Mouse (Mus musculus): ENCODE measurements around the gene Lrrn4cl. TPM values are rescaled to one million over a fixed set of nuclear protein-coding genes. Genes with fewer than 3 reads are reported as not detected.
"Not testable (repeated sequence)": the region's sequence is repeated elsewhere in the genome, so short reads cannot be mapped to it uniquely, and the experiment has no call there.

Lrrn4cl gene
- total and polyA plus RNA-seq, 2 experiments from 2014 or later, result 1.5 to 8.4 TPM

GRCm38 (mm10) chr19:8851639-8852038, 1.1 kb downstream of the Lrrn4cl start:
- H3K4me3 ChIP-seq (ENCODE audit: low read depth, low read length), result no peak overlapping the region
- H3K4me1 ChIP-seq (ENCODE audit: control insufficient read depth, insufficient read depth), result no peaks in the 10 kb centered on the region
- no peaks in the 10 kb centered on the region for H3K27me3 ChIP-seq (ENCODE audit: control insufficient read depth, insufficient read depth, low read length)
- H3K9ac ChIP-seq (replicated peaks; ENCODE audit: low read depth, low read length), result no peak overlapping the region
- TF ChIP-seq CTCF (IDR thresholded peaks at IDR 0.05; ENCODE audit: low read depth) (no peak), EP300 (IDR thresholded peaks at IDR 0.05; ENCODE audit: low read depth) (no peak)
- H3K4me2 ChIP-seq (ENCODE audit: low read depth, low read length), result no peak overlapping the region
- 60% methylated on average over 7 of the region's 7 CpGs for WGBS
- peaks cover 21% of the 10 kb centered on the region for H3K36me3 ChIP-seq (replicated peaks; ENCODE audit: control insufficient read depth, insufficient read depth, low read length)
- no peaks in the 10 kb centered on the region for H3K9me3 ChIP-seq (replicated peaks; ENCODE audit: control insufficient read depth, low read length)
- no peak for DNase-seq (ENCODE audit: low spot score)
- H3K27ac ChIP-seq (ENCODE audit: low read depth), result no peak overlapping the region
- no peak for ATAC-seq (ENCODE audit: insufficient read depth, low read depth)

GRCm38 (mm10) chr19:8852236-8852928, 1.8 kb downstream of the Lrrn4cl start:
- ATAC-seq (ENCODE audit: insufficient read depth, low read depth) (no peak), DNase-seq (ENCODE audit: low spot score) (no peak)
- 54% methylated on average over 10 of the region's 10 CpGs for WGBS
- H3K4me3 ChIP-seq (ENCODE audit: low read depth, low read length), result no peak overlapping the region
- H3K9me3 ChIP-seq (replicated peaks; ENCODE audit: control insufficient read depth, low read length), result no peaks in the 10 kb centered on the region
- peaks cover 13% of the 10 kb centered on the region for H3K36me3 ChIP-seq (replicated peaks; ENCODE audit: control insufficient read depth, insufficient read depth, low read length)
- H3K4me1 ChIP-seq (ENCODE audit: control insufficient read depth, insufficient read depth), result no peaks in the 10 kb centered on the region
- H3K9ac ChIP-seq (replicated peaks; ENCODE audit: low read depth, low read length), result no peak overlapping the region
- TF ChIP-seq CTCF (IDR thresholded peaks at IDR 0.05; ENCODE audit: low read depth), result no peak
- no peak for TF ChIP-seq EP300 (IDR thresholded peaks at IDR 0.05; ENCODE audit: low read depth)
- H3K4me2 ChIP-seq (ENCODE audit: low read depth, low read length), result no peak overlapping the region
- H3K27ac ChIP-seq (ENCODE audit: low read depth), result no peak overlapping the region
- no peaks in the 10 kb centered on the region for H3K27me3 ChIP-seq (ENCODE audit: control insufficient read depth, insufficient read depth, low read length)

- ATAC-seq (ENCODE audit: insufficient read depth, low read depth) (no peak), DNase-seq (ENCODE audit: low spot score) (no peak)
- H3K4me1 ChIP-seq (ENCODE audit: control insufficient read depth, insufficient read depth), result no peaks in the 10 kb centered on the region
- H3K4me3 ChIP-seq (ENCODE audit: low read depth, low read length), result no peak overlapping the region
- H3K9me3 ChIP-seq (replicated peaks; ENCODE audit: control insufficient read depth, low read length), result no peaks in the 10 kb centered on the region
- no peaks in the 10 kb centered on the region for H3K27me3 ChIP-seq (ENCODE audit: control insufficient read depth, insufficient read depth, low read length)
- WGBS, result 76% methylated on average over 3 of the region's 3 CpGs
- peaks cover 6% of the 10 kb centered on the region; the same call in 1 of the 2 replicates for H3K36me3 ChIP-seq (replicated peaks; ENCODE audit: control insufficient read depth, insufficient read depth, low read length)
- no peak overlapping the region for H3K4me2 ChIP-seq (ENCODE audit: low read depth, low read length)
- no peak overlapping the region for H3K9ac ChIP-seq (replicated peaks; ENCODE audit: low read depth, low read length)
- H3K27ac ChIP-seq (ENCODE audit: low read depth), result no peak overlapping the region
- TF ChIP-seq CTCF (IDR thresholded peaks at IDR 0.05; ENCODE audit: low read depth), result no peak
- TF ChIP-seq EP300 (IDR thresholded peaks at IDR 0.05; ENCODE audit: low read depth), result no peak
Observed at GRCm38 (mm10) chr19:8853117-8853516, 2.5 kb downstream of the Lrrn4cl start.

GRCm38 (mm10) chr19:8857689-8858088, 7.1 kb downstream of the Lrrn4cl start:
- DNase-seq (ENCODE audit: low spot score) (no peak), ATAC-seq (ENCODE audit: insufficient read depth, low read depth) (no peak)
- no peak overlapping the region for H3K4me3 ChIP-seq (ENCODE audit: low read depth, low read length)
- H3K9me3 ChIP-seq (replicated peaks; ENCODE audit: control insufficient read depth, low read length), result no peaks in the 10 kb centered on the region
- no peak overlapping the region for H3K9ac ChIP-seq (replicated peaks; ENCODE audit: low read depth, low read length)
- no peak overlapping the region for H3K27ac ChIP-seq (ENCODE audit: low read depth)
- WGBS, result 42% methylated on average over 4 of the region's 4 CpGs
- H3K4me1 ChIP-seq (ENCODE audit: control insufficient read depth, insufficient read depth), result no peaks in the 10 kb centered on the region
- H3K4me2 ChIP-seq (ENCODE audit: low read depth, low read length), result no peak overlapping the region
- no peaks in the 10 kb centered on the region for H3K36me3 ChIP-seq (replicated peaks; ENCODE audit: control insufficient read depth, insufficient read depth, low read length)
- TF ChIP-seq CTCF (IDR thresholded peaks at IDR 0.05; ENCODE audit: low read depth) (peak; percentile 61), EP300 (IDR thresholded peaks at IDR 0.05; ENCODE audit: low read depth) (no peak)
- no peaks in the 10 kb centered on the region for H3K27me3 ChIP-seq (ENCODE audit: control insufficient read depth, insufficient read depth, low read length)

- Histone ChIP-seq H3K9ac (replicated peaks; ENCODE audit: low read depth, low read length) (no peak overlapping the region), H3K4me2 (ENCODE audit: low read depth, low read length) (no peak overlapping the region), H3K27ac (ENCODE audit: low read depth) (no peak overlapping the region), H3K4me3 (ENCODE audit: low read depth, low read length) (no peak overlapping the region), H3K4me1 (ENCODE audit: control insufficient read depth, insufficient read depth) (no peaks in the 10 kb centered on the region), H3K9me3 (replicated peaks; ENCODE audit: control insufficient read depth, low read length) (no peaks in the 10 kb centered on the region), H3K36me3 (replicated peaks; ENCODE audit: control insufficient read depth, insufficient read depth, low read length) (no peaks in the 10 kb centered on the region), H3K27me3 (ENCODE audit: control insufficient read depth, insufficient read depth, low read length) (no peaks in the 10 kb centered on the region)
- ATAC-seq (ENCODE audit: insufficient read depth, low read depth) (no peak), DNase-seq (ENCODE audit: low spot score) (no peak)
- TF ChIP-seq CTCF (IDR thresholded peaks at IDR 0.05; ENCODE audit: low read depth), result peak; percentile 37
- no peak for TF ChIP-seq EP300 (IDR thresholded peaks at IDR 0.05; ENCODE audit: low read depth)
- 24% methylated on average over 1 of the region's 1 CpGs for WGBS
Observed at GRCm38 (mm10) chr19:8859018-8859417, 8.4 kb downstream of the Lrrn4cl start.

GRCm38 (mm10) chr19:8864265-8864664, 13.7 kb downstream of the Lrrn4cl start:
- no peak for TF ChIP-seq EP300 (IDR thresholded peaks at IDR 0.05; ENCODE audit: low read depth)
- no peak for TF ChIP-seq CTCF (IDR thresholded peaks at IDR 0.05; ENCODE audit: low read depth)
- Histone ChIP-seq H3K9ac (replicated peaks; ENCODE audit: low read depth, low read length) (no peak overlapping the region), H3K4me2 (ENCODE audit: low read depth, low read length) (no peak overlapping the region), H3K4me3 (ENCODE audit: low read depth, low read length) (no peak overlapping the region), H3K36me3 (replicated peaks; ENCODE audit: control insufficient read depth, insufficient read depth, low read length) (no peaks in the 10 kb centered on the region), H3K27ac (ENCODE audit: low read depth) (no peak overlapping the region), H3K4me1 (ENCODE audit: control insufficient read depth, insufficient read depth) (no peaks in the 10 kb centered on the region), H3K27me3 (ENCODE audit: control insufficient read depth, insufficient read depth, low read length) (no peaks in the 10 kb centered on the region), H3K9me3 (replicated peaks; ENCODE audit: control insufficient read depth, low read length) (no peaks in the 10 kb centered on the region)
- WGBS, result 71% methylated on average over 6 of the region's 6 CpGs
- DNase-seq (ENCODE audit: low spot score), result no peak
- no peak for ATAC-seq (ENCODE audit: insufficient read depth, low read depth)

GRCm38 (mm10) chr19:8870381-8870780, 19.8 kb downstream of the Lrrn4cl start:
- H3K9ac ChIP-seq (replicated peaks; ENCODE audit: low read depth, low read length), result peak overlapping the region; percentile 92; the same call in 1 of the 2 replicates
- DNase-seq (ENCODE audit: low spot score); H3K27me3 ChIP-seq (ENCODE audit: control insufficient read depth, insufficient read depth, low read length); H3K4me1 ChIP-seq (ENCODE audit: control insufficient read depth, insufficient read depth); H3K9me3 ChIP-seq (replicated peaks; ENCODE audit: control insufficient read depth, low read length); ATAC-seq (ENCODE audit: insufficient read depth, low read depth): not testable (repeated sequence)
- peak overlapping the region; percentile 71 for H3K4me3 ChIP-seq (ENCODE audit: low read depth, low read length)
- H3K4me2 ChIP-seq (ENCODE audit: low read depth, low read length), result peak overlapping the region; percentile 79
- peak overlapping the region; percentile 85 for H3K27ac ChIP-seq (ENCODE audit: low read depth)
- H3K36me3 ChIP-seq (replicated peaks; ENCODE audit: control insufficient read depth, insufficient read depth, low read length), result peaks cover 21% of the 10 kb centered on the region
- WGBS, result 72% methylated on average over 2 of the region's 3 CpGs

Measured in heart, postnatal 0 days (tissue).